Mouse (Mus musculus) heart, adult 9 months (tissue): ENCODE data around the gene Msi1.

Experiments used
- DNase-seq, 2 experiments: peaks; one replicate each; pipeline ENCODE4 v3.0.0; 2022; ENCODE audit warnings: low spot score in 2 of 2

Msi1 gene

DNA sequence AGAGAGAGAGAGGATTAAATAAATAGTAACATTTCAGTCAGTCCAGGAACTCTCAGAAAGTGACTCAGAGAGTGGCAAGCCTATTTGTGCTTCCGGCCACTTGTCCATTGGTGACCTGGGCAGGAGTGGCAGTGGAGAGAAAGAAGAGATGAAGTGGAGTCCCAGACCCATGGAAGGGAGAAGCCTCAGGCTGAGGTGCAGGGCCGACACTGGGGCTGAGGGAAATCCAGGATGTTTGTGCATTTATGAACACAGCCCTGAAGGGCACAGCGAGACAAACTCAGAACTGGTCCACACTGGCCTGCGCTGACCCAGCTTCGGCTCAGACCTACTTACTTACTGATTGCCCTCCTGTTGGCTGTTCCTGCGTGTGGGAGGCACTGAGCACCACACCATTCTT, 40.4 kb downstream of the Msi1 start:
- no peak for DNase-seq

DNA sequence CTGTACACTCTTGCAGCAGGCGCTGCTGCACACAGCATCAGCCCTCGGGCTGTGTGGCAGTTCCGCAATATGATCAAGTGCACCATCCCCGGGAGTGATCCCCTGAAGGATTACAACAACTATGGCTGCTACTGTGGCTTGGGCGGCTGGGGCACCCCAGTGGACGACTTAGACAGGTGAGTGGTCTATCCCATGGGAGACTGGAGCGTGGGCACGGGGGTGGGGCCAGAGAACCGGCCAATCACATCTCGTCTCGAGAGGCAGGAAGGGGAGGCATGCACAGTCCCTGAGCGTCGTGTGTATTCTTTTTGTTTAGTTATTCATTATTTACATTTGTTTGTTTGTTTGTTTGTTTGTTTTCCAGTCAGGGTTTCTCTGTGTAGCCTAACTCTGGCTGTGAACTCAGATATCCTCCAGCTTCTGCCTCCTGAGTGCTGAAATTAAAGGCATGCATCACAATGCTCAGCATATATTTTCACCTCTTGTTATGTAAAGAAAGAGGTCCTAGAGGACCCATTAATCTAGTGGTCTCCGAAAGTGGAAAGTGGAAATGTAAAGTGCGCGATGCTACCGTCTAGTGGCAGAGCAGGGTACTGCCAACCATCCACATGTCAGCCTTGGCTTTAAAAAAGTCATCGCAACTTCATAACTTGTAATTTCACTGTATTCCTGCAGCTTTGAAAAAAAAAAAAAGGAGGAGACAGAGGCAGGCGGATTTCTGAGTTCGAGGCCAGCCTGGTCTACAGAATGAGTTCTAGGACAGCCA, 41.5 kb downstream of the Msi1 start:
- DNase-seq, result no peak

GRCm38 (mm10) chr5:115473191-115473590, 43.8 kb downstream of the Msi1 start:
- DNase-seq, result no peak

GRCm38 (mm10) chr5:115474174-115474828, 44.9 kb downstream of the Msi1 start:
- no peak for DNase-seq

GRCm38 (mm10) chr5:115475337-115476106, 46.1 kb downstream of the Msi1 start:
- DNase-seq, result peak in 1 of 2 experiments; percentile 64

GRCm38 (mm10) chr5:115476107-115476727, 46.8 kb downstream of the Msi1 start:
- DNase-seq, result no peak

DNA sequence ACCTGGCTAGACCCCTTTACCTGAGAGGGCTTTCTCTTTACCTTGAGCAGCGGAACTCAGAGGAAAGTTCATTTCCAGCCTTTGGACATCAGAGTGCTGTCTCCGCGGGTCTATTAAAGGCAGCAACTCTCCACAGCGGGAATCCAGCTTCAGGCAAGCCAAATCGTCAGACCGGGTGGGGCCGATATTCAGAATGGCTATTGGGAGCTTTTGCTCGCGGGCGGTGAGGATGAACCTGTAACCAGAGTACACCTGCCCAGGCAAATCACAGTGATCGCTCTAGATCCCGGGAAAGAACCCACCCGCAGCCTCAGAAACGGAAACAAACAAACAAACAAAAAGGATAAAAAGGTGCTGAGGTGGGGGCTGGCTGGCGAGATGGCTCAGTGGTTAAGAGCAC, 50.2 kb downstream of the Msi1 start:
- DNase-seq, result no peak

DNA sequence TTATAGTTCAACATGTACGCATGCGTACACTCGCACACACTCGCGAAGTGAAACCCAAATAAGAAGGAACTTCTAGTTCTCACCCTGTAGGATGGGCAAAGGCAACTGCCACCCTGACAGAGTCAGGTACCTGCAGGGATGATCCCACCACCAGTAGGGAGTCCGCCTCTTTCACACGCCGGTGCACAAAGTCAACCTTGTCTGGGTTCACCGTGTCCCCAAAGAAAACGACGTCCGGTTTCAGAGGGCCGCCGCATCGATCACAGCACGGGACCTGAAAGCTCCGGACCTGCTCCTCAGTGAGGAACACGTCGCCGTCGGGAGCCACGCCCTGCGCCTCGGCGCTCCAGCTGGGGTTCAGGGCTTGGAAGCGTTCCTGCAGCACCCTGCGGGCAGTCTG, 50.7 kb downstream of the Msi1 start:
- DNase-seq, result no peak

GRCm38 (mm10) chr5:115482390-115483265, 53.2 kb downstream of the Msi1 start:
- no peak for DNase-seq

DNA sequence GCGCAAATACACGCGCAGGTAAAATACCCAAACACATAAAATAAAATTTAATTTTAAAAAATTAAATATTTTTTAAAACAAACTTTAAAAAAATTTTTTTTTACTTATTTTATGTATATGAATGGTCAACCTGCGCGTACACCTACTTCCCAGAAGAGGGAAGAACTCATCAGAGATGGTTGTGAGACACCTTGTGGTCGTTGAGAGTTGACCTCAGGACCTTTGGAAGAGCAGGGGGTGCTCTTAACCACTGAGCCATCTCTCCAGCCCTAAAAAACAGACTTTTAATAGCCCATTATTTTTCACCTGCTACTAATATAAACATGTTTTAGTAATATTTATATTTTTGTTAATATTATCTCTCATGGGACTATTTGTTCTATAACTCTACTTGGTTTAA, 54.0 kb downstream of the Msi1 start:
- DNase-seq, result no peak

DNA sequence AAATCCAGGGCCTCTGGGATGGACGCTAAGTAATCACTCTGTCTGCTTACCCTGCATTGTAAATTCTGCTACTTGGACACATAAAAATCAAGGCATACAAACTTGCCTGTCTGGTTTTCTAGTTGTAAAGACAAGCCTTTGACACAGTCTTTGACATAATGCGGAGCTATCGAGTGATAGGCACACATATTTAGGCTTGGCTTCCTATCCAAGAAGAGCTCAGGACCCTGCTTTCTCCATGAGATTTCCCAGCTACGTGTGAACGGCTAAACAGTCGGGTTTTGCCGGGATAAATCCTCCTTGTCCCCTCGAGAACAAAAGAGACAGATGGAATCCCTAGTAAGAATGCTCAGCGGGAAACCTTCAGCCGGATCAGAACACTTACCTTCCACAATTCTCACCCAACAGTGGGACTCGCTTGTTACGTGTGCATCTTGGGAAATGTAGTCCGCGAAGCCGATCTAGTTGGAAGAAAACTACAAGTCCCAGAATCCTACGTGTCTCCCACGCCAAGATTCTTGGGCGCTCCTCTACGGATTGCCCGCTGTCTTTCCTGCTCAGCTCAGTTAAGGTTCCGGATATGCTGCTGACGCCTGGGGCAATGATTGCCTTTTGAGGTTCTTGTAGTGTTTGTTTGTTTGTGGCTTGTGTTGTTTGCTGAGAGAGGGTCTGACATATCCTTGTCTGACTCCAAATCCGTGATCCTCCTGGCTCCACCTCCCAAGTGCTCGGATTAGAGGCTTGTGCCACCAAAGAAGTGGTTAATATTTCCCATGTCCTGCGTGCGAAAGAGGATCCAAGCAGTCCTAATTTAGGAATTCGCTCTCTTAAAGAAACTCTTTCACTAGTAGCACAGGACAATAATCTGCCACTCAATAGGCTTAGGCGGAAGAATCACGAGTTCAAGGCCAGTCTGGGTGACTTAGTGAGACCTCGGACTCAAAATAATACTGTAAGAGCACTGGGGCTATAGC, 54.8 kb downstream of the Msi1 start, which contains the start of gene Sirt4:
Sirt4 (minus strand) TSS at position 779 of the 974 bp plus-strand sequence.
- DNase-seq, result peak; percentile 89 to 90

DNA sequence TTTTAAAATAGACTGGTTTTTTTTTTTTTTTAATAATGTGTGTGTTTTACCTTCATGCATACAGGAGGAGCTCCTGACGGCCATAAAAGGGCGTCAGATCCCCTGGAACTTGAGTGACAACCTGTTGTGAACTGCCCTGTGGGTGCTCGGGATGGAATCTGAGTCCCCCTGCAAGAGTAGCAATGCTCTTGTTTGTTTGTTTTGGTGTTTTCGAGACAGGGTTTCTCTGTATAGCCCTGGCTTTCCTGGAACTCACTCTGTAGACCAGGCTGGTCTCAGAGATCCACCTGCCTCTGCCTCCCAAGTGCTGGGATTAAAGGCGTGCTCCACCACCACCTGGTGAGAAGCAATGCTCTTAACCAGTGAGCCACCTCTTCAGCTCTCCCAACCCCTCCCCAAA, 55.6 kb downstream of the Msi1 start:
- no peak for DNase-seq

DNA sequence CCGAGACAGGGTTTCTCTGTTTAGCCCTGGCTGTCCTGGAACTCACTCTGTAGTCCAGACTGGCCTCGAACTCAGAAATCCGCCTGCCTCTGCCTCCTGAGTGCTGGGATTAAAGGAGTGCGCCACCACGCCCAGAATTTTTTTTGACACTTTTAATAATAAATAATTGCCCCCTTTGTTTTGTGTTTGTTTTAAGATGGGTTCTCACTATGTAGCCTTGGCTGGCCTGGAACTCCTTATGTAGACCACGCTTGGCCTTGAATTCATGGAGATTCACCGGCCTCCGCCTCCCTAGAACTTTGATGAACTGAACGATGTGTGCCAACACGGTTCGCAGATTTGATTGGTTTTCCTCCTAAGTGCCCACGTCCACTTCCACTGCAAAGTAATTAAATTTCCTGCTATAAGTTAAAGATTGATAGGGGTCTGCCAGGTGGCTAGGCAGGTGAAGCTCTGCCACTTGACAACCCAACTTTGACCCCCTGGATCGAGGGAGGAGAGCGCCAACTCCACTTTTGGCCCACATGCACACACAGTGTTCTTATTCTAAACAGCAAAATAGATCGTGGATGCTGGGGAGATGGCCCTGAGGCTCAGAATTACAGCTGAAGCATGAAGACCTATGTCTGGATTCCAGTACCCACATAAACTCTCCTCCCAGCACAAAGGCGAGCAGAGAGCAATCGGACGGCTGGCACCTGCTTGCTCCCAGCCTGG, 56.2 kb downstream of the Msi1 start:
- DNase-seq, result no peak

GRCm38 (mm10) chr5:115486726-115487125, 57.3 kb downstream of the Msi1 start:
- no peak for DNase-seq

DNA sequence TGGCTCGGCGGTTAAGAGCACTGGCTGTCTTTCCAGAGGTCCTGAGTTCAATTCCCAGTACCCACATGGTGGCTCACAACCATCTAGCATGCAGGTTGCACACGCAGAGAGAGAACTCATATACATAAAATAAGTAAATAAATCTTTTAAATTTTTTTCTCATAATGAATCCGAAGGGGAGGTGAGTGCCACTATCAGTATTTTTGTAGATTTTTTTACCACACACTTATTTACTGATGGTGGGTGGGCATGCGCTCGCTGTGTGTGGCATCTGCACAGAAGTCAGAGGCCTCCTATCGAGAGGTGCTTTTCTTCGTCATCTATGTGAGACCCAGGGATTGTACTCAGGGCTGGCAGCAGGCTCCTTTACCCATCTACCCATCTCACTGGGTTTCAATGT, 58.0 kb downstream of the Msi1 start:
- DNase-seq, result no peak

GRCm38 (mm10) chr5:115487942-115488580, 58.7 kb downstream of the Msi1 start:
- no peak for DNase-seq

DNA sequence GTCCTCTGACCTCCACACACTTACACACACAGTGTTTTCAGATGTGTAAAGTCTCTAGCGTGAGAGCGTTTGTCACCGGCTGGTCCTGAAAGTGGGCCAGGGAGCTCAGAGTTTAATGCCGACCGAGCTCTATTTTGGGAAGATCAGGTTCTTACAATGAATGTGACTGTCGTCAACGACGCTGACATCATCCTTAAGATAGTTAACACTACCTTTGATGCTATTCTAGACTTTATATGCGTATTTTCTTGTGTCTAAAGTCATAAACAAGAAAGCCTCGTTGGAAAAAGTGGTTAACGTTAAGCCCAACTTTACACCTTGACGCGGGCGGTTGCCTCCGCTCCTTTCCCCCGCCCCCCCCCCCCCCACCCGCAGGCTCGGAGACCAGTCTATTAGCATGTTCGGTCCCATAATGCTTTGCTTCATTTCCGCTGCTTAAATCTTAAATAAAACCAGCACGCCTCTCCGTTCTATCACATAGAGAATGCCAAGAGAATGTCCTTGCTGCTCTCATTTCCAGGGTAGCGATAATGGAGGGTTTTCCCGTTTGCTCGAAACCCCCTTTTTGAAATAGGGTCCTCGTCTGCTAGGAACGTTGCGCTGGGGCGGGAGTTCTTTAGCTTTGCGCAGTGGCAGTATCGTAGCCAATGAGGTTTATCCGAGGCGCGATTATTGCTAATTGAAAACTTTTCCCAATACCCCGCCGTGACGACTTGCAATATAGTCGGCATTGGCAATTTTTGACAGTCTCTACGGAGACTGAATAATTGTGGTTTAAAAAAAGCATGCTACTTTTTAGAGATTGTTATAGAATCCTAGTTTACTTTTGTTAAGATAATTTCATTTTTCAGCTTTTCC, 59.7 kb downstream of the Msi1 start:
- peak; percentile 82 to 91 for DNase-seq
